In the genomic region with DNA sequence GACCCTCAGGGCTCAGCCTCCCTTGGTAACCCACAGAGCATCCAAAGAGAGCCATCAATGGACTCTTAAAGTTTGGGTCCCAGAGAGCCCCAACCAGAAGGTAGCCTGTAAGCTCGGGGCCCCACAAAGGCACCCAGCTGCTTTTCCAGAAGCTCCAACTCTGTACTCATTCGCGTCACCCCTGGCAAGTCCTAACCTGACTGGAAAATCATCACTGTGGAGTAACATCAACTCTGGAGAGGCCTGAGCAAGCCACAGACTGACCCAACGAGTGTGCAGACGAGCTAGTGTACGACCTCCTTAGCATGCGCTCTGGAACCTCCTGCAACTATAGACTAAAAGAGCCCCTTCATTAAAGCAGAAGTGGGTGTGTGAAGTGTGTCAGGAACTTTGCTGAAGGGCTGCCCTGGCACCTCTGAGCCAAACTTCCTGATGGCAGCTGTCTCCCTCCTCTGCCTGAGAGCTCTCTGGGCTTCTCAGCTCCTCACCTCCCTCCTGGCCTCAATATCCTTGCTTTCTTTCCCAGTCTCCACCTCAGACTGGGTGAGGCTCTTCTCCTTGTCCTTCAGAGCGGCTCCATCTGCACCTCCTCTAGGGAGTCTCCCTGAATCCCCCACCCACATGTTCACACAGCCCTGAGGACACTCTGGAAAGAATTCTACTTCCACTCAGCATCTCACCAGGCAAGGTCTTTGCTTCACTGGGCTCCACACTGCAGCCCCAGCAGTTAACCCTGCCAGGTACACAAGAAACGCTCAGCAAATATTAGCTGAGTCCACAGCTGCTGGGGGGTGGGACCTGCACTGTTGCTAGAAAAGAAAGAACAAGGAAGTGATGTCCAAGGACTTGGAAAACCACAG, we compare ENCODE assay signal across 11 mouse cellular contexts. TPM values are rescaled to one million over a fixed set of nuclear protein-coding genes. Genes with fewer than 3 reads are reported as not detected.
A peak's percentile ranks its signal among the peaks of the same experiment; 100 is the strongest.
DNase-seq lines count a peak whose midpoint lies in the region; ATAC-seq and TF ChIP-seq lines count a peak whose summit lies in the region.
"Had no signal": no experiment of that assay in that cellular context is flagged by ENCODE, and none has a peak within 500 bp of the region (broad histone marks: within the 10 kb centered on the region; RNA-seq: fewer than 3 reads in every experiment).

No protein-coding gene starts in this region.

- TF ChIP-seq POLR2A in small intestine, adult 2 months (IDR thresholded peaks at IDR 0.05; ENCODE audit: low read depth, low read length), result no peak
- no peak for TF ChIP-seq POLR2A in kidney, adult 2 months (IDR thresholded peaks at IDR 0.05; ENCODE audit: low read depth, low read length)

- H3K27ac ChIP-seq in hindbrain, embryonic 13.5 days, result no peak overlapping the region
- H3K27ac ChIP-seq in hindbrain, embryonic 12.5 days, result no peak overlapping the region; the same call in 1 of the 2 replicates
- no peak overlapping the region for H3K27ac ChIP-seq in embryonic facial prominence, embryonic 14.5 days (replicated peaks; ENCODE audit: low read depth, low read length)
- peak overlapping the region; percentile 68; the same call in 1 of the 2 replicates for H3K27ac ChIP-seq in limb, embryonic 15.5 days
- peak overlapping the region; percentile 49 for H3K27ac ChIP-seq in small intestine, adult 2 months (ENCODE audit: insufficient read depth, low read depth, low read length)
- no peak overlapping the region for H3K27ac ChIP-seq in kidney, adult 2 months (ENCODE audit: insufficient read depth, low read depth, low read length)
- H3K27ac ChIP-seq in forebrain, postnatal 0 days (ENCODE audit: low read depth, low read length), result no peak overlapping the region
- H3K27ac ChIP-seq: hindbrain, embryonic 15.5 days; macrophage had no signal

- no peak overlapping the region for H3K4me2 ChIP-seq in hindbrain, embryonic 13.5 days
- H3K4me2 ChIP-seq in hindbrain, embryonic 12.5 days (replicated peaks), result no peak overlapping the region
- no peak overlapping the region for H3K4me2 ChIP-seq in embryonic facial prominence, embryonic 14.5 days (ENCODE audit: low read depth, low read length)
- H3K4me2 ChIP-seq in limb, embryonic 15.5 days, result no peak overlapping the region
- no peak overlapping the region for H3K4me2 ChIP-seq in forebrain, postnatal 0 days (ENCODE audit: low read depth)
- H3K4me2 ChIP-seq: hindbrain, embryonic 15.5 days had no signal

- peak overlapping the region; percentile 24; the same call in 1 of the 2 replicates for H3K9ac ChIP-seq in hindbrain, embryonic 13.5 days
- H3K9ac ChIP-seq in hindbrain, embryonic 12.5 days, result no peak overlapping the region
- no peak overlapping the region for H3K9ac ChIP-seq in embryonic facial prominence, embryonic 14.5 days (ENCODE audit: low read depth, low read length)
- no peak overlapping the region for H3K9ac ChIP-seq in limb, embryonic 15.5 days
- no peak overlapping the region for H3K9ac ChIP-seq in forebrain, postnatal 0 days
- H3K9ac ChIP-seq: hindbrain, embryonic 15.5 days had no signal

- no peaks in the 10 kb centered on the region for H3K36me3 ChIP-seq in hindbrain, embryonic 13.5 days
- no peaks in the 10 kb centered on the region for H3K36me3 ChIP-seq in hindbrain, embryonic 12.5 days
- H3K36me3 ChIP-seq in embryonic facial prominence, embryonic 14.5 days (ENCODE audit: control insufficient read depth, insufficient read depth, low read length), result no peaks in the 10 kb centered on the region
- H3K36me3 ChIP-seq in limb, embryonic 15.5 days, result no peaks in the 10 kb centered on the region
- no peaks in the 10 kb centered on the region for H3K36me3 ChIP-seq in small intestine, adult 2 months (ENCODE audit: control insufficient read depth, insufficient read depth, low read length)
- no peaks in the 10 kb centered on the region for H3K36me3 ChIP-seq in kidney, adult 2 months (ENCODE audit: control insufficient read depth, insufficient read depth, low read length)
- H3K36me3 ChIP-seq in forebrain, postnatal 0 days (ENCODE audit: insufficient read depth), result no peaks in the 10 kb centered on the region
- H3K36me3 ChIP-seq: hindbrain, embryonic 15.5 days had no signal

- H3K4me3 ChIP-seq in hindbrain, embryonic 13.5 days, result no peak overlapping the region
- no peak overlapping the region for H3K4me3 ChIP-seq in hindbrain, embryonic 12.5 days
- no peak overlapping the region for H3K4me3 ChIP-seq in embryonic facial prominence, embryonic 14.5 days (ENCODE audit: low read depth, low read length)
- no peak overlapping the region for H3K4me3 ChIP-seq in limb, embryonic 15.5 days
- H3K4me3 ChIP-seq in small intestine, adult 2 months (ENCODE audit: low read depth, low read length), result no peak overlapping the region
- no peak overlapping the region for H3K4me3 ChIP-seq in kidney, adult 2 months (ENCODE audit: insufficient read depth, low read depth, low read length)
- no peak overlapping the region for H3K4me3 ChIP-seq in forebrain, postnatal 0 days (ENCODE audit: low read depth, low read length)
- H3K4me3 ChIP-seq: hindbrain, embryonic 15.5 days had no signal

- peaks cover 48% of the 10 kb centered on the region for H3K4me1 ChIP-seq in hindbrain, embryonic 13.5 days (replicated peaks)
- peaks cover 22% of the 10 kb centered on the region for H3K4me1 ChIP-seq in hindbrain, embryonic 12.5 days
- peaks cover 10% of the 10 kb centered on the region for H3K4me1 ChIP-seq in embryonic facial prominence, embryonic 14.5 days (ENCODE audit: control insufficient read depth, insufficient read depth, low read length)
- H3K4me1 ChIP-seq in limb, embryonic 15.5 days, result peaks cover 48% of the 10 kb centered on the region
- peaks cover 2% of the 10 kb centered on the region; the same call in 1 of the 2 replicates for H3K4me1 ChIP-seq in small intestine, adult 2 months (ENCODE audit: control insufficient read depth, insufficient read depth, insufficient read length, low read length)
- no peaks in the 10 kb centered on the region for H3K4me1 ChIP-seq in kidney, adult 2 months (ENCODE audit: control insufficient read depth, insufficient read depth, low read length)
- no peaks in the 10 kb centered on the region for H3K4me1 ChIP-seq in forebrain, postnatal 0 days (ENCODE audit: insufficient read depth)

- no peak for ATAC-seq in hindbrain, embryonic 13.5 days (ENCODE audit: low FRiP score)
- ATAC-seq in hindbrain, embryonic 12.5 days (ENCODE audit: low FRiP score), result no peak
- ATAC-seq in embryonic facial prominence, embryonic 14.5 days (ENCODE audit: low read depth), result peak; percentile 30
- no peak for ATAC-seq in limb, embryonic 15.5 days (ENCODE audit: insufficient number of reproducible peaks, low FRiP score, low TSS enrichment, low read depth)
- ATAC-seq in forebrain, postnatal 0 days, result no peak

- H3K9me3 ChIP-seq in hindbrain, embryonic 13.5 days, result no peaks in the 10 kb centered on the region
- H3K9me3 ChIP-seq in hindbrain, embryonic 12.5 days (replicated peaks), result no peaks in the 10 kb centered on the region
- no peaks in the 10 kb centered on the region for H3K9me3 ChIP-seq in embryonic facial prominence, embryonic 14.5 days (ENCODE audit: control insufficient read depth, low read length)
- no peaks in the 10 kb centered on the region for H3K9me3 ChIP-seq in limb, embryonic 15.5 days
- H3K9me3 ChIP-seq in forebrain, postnatal 0 days (ENCODE audit: low read length), result no peaks in the 10 kb centered on the region
- H3K9me3 ChIP-seq: hindbrain, embryonic 15.5 days had no signal

- DNase-seq in embryonic facial prominence, embryonic 14.5 days (ENCODE audit: low spot score), result no peak
- DNase-seq in ovary, postnatal 10 days (ENCODE audit: low spot score), result no peak
- no peak for DNase-seq in kidney, adult 2 months
- no peak for DNase-seq in forebrain, postnatal 0 days
- DNase-seq: thymus, postnatal 4 days had no signal

- WGBS in hindbrain, embryonic 13.5 days, result 83% methylated on average over 9 of the region's 9 CpGs
- 82% methylated on average over 9 of the region's 9 CpGs for WGBS in hindbrain, embryonic 12.5 days
- WGBS in embryonic facial prominence, embryonic 14.5 days, result 74% methylated on average over 9 of the region's 9 CpGs
- 55% methylated on average over 9 of the region's 9 CpGs for WGBS in limb, embryonic 15.5 days
- 48% methylated on average over 9 of the region's 9 CpGs for WGBS in small intestine, adult 2 months
- 81% methylated on average over 9 of the region's 9 CpGs for WGBS in kidney, adult 2 months
- WGBS in forebrain, postnatal 0 days, result 77% methylated on average over 9 of the region's 9 CpGs

- 0 out of 2 replicates have a peak, but pooled peaks cover 12% of the 10 kb centered on the region for H3K27me3 ChIP-seq in hindbrain, embryonic 13.5 days
- no peaks in the 10 kb centered on the region for H3K27me3 ChIP-seq in hindbrain, embryonic 12.5 days
- H3K27me3 ChIP-seq in embryonic facial prominence, embryonic 14.5 days (replicated peaks; ENCODE audit: control insufficient read depth, insufficient read depth, low read length), result no peaks in the 10 kb centered on the region
- no peaks in the 10 kb centered on the region for H3K27me3 ChIP-seq in limb, embryonic 15.5 days
- no peaks in the 10 kb centered on the region for H3K27me3 ChIP-seq in small intestine, adult 2 months (ENCODE audit: control insufficient read depth, insufficient read depth, low read length)
- H3K27me3 ChIP-seq in kidney, adult 2 months (replicated peaks; ENCODE audit: control insufficient read depth, insufficient read depth, low read length), result no peaks in the 10 kb centered on the region
- H3K27me3 ChIP-seq in forebrain, postnatal 0 days (ENCODE audit: insufficient read depth, low read length), result no peaks in the 10 kb centered on the region
- H3K27me3 ChIP-seq: hindbrain, embryonic 15.5 days had no signal

- no peak for TF ChIP-seq CTCF in small intestine, adult 2 months (IDR thresholded peaks at IDR 0.05; ENCODE audit: extremely low read depth, insufficient read length, insufficient replicate concordance, low read depth, low read length)
- no peak for TF ChIP-seq CTCF in kidney, adult 2 months (conservative IDR thresholded peaks at IDR 0.05; ENCODE audit: insufficient read depth, insufficient read length, low read depth, low read length)
- TF ChIP-seq CTCF in forebrain, postnatal 0 days (IDR thresholded peaks at IDR 0.05; ENCODE audit: low read depth), result no peak

RNA-seq across cellular contexts. Expression of a gene that starts 8.0 kb away (rescaled TPM):
- polyA plus RNA-seq in hindbrain, embryonic 13.5 days (2015; fragmentation: Nextera tagmentation; extraction: Ambion mirVana), result 11.7 and 12.6 TPM in 2 replicates
- 17.2 and 17.5 TPM in 2 replicates for polyA plus RNA-seq in hindbrain, embryonic 12.5 days (2016; fragmentation: Nextera tagmentation; extraction: Ambion mirVana)
- polyA plus RNA-seq in embryonic facial prominence, embryonic 14.5 days (2014; fragmentation: Nextera tagmentation; extraction: Ambion mirVana), result 21.6 and 22.5 TPM in 2 replicates
- 25.4 and 26.6 TPM in 2 replicates for polyA plus RNA-seq in limb, embryonic 15.5 days (2015; fragmentation: Nextera tagmentation; extraction: Ambion mirVana)
- 3.3 and 5.9 TPM in 2 replicates for polyA plus RNA-seq in small intestine, adult 2 months (2012; rRNA removed)
- 1.9 and 2.3 TPM in 2 replicates for polyA plus RNA-seq in kidney, adult 2 months (2012; rRNA removed)
- 20.0 and 29.8 TPM in 2 replicates for total RNA-seq in forebrain, postnatal 0 days (2014; rRNA removed)
- polyA plus RNA-seq in forebrain, postnatal 0 days (2015; fragmentation: Nextera tagmentation; extraction: Ambion mirVana), result 5.3 and 10.0 TPM in 2 replicates
- polyA plus RNA-seq: macrophage had no signal

Comparison
In these comparisons a context has a peak if more than half of its experiments do, and no peak if none do; other contexts are left out.
1. H3K27ac ChIP-seq: peak in limb, embryonic 15.5 days (single experiment) and small intestine, adult 2 months (single experiment); none in hindbrain, embryonic 13.5 days (single experiment), hindbrain, embryonic 12.5 days (single experiment), embryonic facial prominence, embryonic 14.5 days (single experiment), kidney, adult 2 months (single experiment) and forebrain, postnatal 0 days (single experiment).